Mouse (Mus musculus) adrenal gland, adult 10 weeks (tissue): ENCODE results near the gene Tdpoz2. TPM values are rescaled to one million over a fixed set of nuclear protein-coding genes. Genes with fewer than 3 reads are reported as not detected.

Source experiments
- polyA plus RNA-seq: library from polyadenylated mRNA; stranded (reverse); fragments of 350-450 nt; fragmentation: Illumina TruSeq; extraction: RNeasy Lipid Tissue Mini Kit (QIAGEN cat#74804); gene quantifications from one replicate; pipeline ENCODE4 v1.2.3, GENCODE M21; 2014; ENCODE audit warnings: low read depth, low replicate concordance

The Tdpoz2 gene
- polyA plus RNA-seq = not detected

DNA sequence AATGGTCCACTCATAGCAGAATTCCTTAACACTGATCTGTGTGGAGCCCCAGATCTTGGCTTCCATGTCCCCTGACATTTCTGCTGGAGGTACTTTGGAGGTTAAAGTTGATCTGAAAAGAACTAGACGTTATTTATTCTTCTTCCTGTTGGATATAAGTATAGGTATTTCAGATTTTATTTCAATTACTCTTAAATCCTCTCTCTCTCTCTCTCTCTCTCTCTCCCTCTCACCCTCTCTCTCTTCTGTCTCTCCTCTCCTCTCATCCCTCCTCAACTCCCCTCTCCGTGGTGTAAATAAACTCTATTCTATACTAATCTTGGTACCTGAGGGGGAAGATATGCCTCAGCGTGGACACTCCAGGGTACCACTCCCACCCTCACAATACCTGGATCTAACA is at the start of gene Tdpoz2:
TSS of gene Tdpoz2 (minus strand) at position 101 of the 400 bp plus-strand sequence.

GRCm38 (mm10) chr3:93692970-93693369 is 40.5 kb upstream of the Tdpoz2 start, which contains the start of gene Gm37596:
TSS of gene Gm37596 (minus strand) at chr3:93693070.

DNA sequence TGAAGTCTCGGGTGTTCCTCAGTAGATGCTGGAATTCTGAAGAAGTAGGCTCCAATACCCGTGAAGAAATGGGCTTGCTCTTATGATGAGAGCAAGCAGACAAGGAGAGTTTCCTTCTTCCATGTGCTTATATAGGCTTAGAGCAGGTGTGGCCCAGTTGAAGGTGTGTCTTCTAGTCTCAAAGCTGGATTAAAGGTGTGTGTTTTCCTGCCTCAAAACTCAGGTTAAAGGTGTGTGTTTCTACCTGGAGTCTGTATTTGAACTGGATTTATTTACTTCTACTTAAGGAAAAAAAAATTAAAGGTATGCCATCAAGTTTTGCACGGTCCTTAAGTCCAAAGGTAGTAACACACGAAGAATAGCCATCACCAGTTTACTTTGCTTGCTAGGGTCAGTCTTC is 23.7 kb upstream of the Tdpoz2 start, which contains the start of gene Tdpoz1:
TSS of gene Tdpoz1 (minus strand) at position 101 of the 400 bp plus-strand sequence.

Other genes starting within 250 kb of the Tdpoz2 start
- 0.58 TPM for gene Tchh, start 210.4 kb downstream of the Tdpoz2 start, polyA plus RNA-seq
- gene Tchhl1, start 183.9 kb downstream of the Tdpoz2 start, polyA plus RNA-seq = 0.82 TPM
- 253 TPM for gene S100a11, start 132.2 kb downstream of the Tdpoz2 start, polyA plus RNA-seq
- 90.7 TPM for gene S100a10, start 97.6 kb downstream of the Tdpoz2 start, polyA plus RNA-seq
- not detected for gene Tdpoz1, start 23.6 kb upstream of the Tdpoz2 start, polyA plus RNA-seq
- not detected for gene Gm37596, start 40.4 kb upstream of the Tdpoz2 start, polyA plus RNA-seq
- not detected for gene Gm5773, start 120.3 kb upstream of the Tdpoz2 start, polyA plus RNA-seq
- not detected for gene Tdpoz4, start 143.7 kb upstream of the Tdpoz2 start, polyA plus RNA-seq
- not detected for gene Tdpoz3, start 173.3 kb upstream of the Tdpoz2 start, polyA plus RNA-seq